ENCODE assay signal across 8 mouse cellular contexts in the genomic region with DNA sequence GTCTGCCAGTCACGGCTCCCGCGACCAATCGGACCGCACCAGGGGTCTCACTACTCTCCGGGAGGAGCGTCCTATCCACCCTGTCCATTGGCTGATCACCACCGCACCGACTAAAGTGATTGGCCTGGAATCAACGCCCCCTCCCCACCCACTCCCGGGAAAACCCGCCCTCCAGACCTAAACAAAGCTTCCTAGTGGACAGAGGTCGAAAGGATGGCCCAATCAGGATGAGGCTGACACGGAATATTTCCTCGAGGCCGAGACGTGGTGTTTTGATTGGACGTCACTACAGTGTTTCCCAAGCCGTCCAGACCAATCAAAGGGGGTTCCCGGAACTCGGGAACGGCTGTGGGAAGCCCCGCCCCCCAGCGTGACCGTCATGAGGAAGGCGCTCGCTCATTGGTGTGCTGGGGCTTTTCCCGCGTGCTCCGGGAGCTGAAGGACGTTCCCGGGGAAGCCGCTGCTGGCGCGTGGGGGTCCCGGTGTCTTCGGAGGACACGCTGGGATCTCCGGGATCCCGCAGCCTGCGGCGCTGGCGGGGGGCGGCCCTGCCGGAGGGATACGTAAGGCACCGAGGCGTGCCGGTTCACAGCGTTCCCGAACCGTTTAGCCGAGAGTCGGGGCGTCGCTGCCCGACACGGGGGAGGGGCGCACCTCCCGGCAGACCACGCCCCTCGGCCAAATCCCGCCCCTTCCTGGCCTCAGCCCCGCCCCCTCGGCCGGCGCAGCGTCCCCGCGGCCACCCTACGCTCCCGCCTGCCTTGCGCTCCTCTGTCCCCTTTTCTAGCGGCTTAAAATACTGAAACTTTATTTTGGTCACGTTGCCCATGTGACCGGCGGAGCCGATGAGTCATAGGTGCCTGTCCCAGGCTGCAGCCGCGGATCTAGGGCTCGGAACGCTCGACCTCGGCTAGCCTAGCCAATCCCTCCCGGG. TPM values are rescaled to one million over a fixed set of nuclear protein-coding genes. Genes with fewer than 3 reads are reported as not detected.
DNase-seq lines count a peak whose midpoint lies in the region; ATAC-seq and TF ChIP-seq lines count a peak whose summit lies in the region.

A gene (minus strand): TSS at position 71 of the 934 bp plus-strand sequence.

- H3K4me2 ChIP-seq in embryonic facial prominence, embryonic 14.5 days (ENCODE audit: low read depth, low read length), result peak within 1 kb of the TSS; percentile 85
- H3K4me2 ChIP-seq in limb, embryonic 13.5 days (replicated peaks), result peak within 1 kb of the TSS; percentile 88
- peak within 1 kb of the TSS; percentile 94 for H3K4me2 ChIP-seq in midbrain, embryonic 16.5 days (ENCODE audit: low read length)

- H3K36me3 ChIP-seq in embryonic facial prominence, embryonic 14.5 days (ENCODE audit: control insufficient read depth, insufficient read depth, low read length), result no peaks in the 10 kb centered on the region
- peaks cover 9% of the 10 kb centered on the region for H3K36me3 ChIP-seq in heart, adult 2 months (ENCODE audit: control insufficient read depth, insufficient read depth, low read length)
- H3K36me3 ChIP-seq in limb, embryonic 13.5 days, result peaks cover 5% of the 10 kb centered on the region; the same call in 1 of the 2 replicates
- no peaks in the 10 kb centered on the region for H3K36me3 ChIP-seq in midbrain, embryonic 16.5 days (ENCODE audit: control insufficient read depth, insufficient read depth, low read length)

- peaks cover 14% of the 10 kb centered on the region; the same call in 1 of the 2 replicates for H3K4me1 ChIP-seq in embryonic facial prominence, embryonic 14.5 days (ENCODE audit: control insufficient read depth, insufficient read depth, low read length)
- peaks cover 8% of the 10 kb centered on the region for H3K4me1 ChIP-seq in heart, adult 2 months (ENCODE audit: control insufficient read depth, insufficient read depth, low read length)
- H3K4me1 ChIP-seq in limb, embryonic 13.5 days, result peaks cover 22% of the 10 kb centered on the region
- H3K4me1 ChIP-seq in midbrain, embryonic 16.5 days (ENCODE audit: control insufficient read depth, insufficient read depth, low read length), result peaks cover 25% of the 10 kb centered on the region

- H3K9me3 ChIP-seq in embryonic facial prominence, embryonic 14.5 days (ENCODE audit: control insufficient read depth, low read length), result no peaks in the 10 kb centered on the region
- H3K9me3 ChIP-seq in limb, embryonic 13.5 days, result no peaks in the 10 kb centered on the region
- H3K9me3 ChIP-seq in midbrain, embryonic 16.5 days (replicated peaks; ENCODE audit: control insufficient read depth, low read length, poor library complexity, severe bottlenecking), result no peaks in the 10 kb centered on the region

- H3K4me3 ChIP-seq in embryonic facial prominence, embryonic 14.5 days (ENCODE audit: low read depth, low read length), result peak within 1 kb of the TSS; percentile 77
- peak within 1 kb of the TSS; percentile 76 for H3K4me3 ChIP-seq in heart, adult 2 months
- H3K4me3 ChIP-seq in limb, embryonic 13.5 days, result peak within 1 kb of the TSS; percentile 81
- H3K4me3 ChIP-seq in midbrain, embryonic 16.5 days (ENCODE audit: low read depth, low read length), result peak within 1 kb of the TSS; percentile 90

- peak; percentile 97 for ATAC-seq in embryonic facial prominence, embryonic 14.5 days (ENCODE audit: low read depth)
- ATAC-seq in limb, embryonic 13.5 days (ENCODE audit: low FRiP score, low read depth), result peak; percentile 97
- ATAC-seq in midbrain, embryonic 16.5 days, result peak; percentile 98

- peak; percentile 84 for TF ChIP-seq POLR2A in heart, adult 2 months (IDR thresholded peaks at IDR 0.05; ENCODE audit: insufficient read depth, low read depth, low read length)

- H3K27ac ChIP-seq in embryonic facial prominence, embryonic 14.5 days (replicated peaks; ENCODE audit: low read depth, low read length), result peak within 1 kb of the TSS; percentile 90
- peak within 1 kb of the TSS; percentile 97 for H3K27ac ChIP-seq in heart, adult 2 months
- peak within 1 kb of the TSS; percentile 86 for H3K27ac ChIP-seq in limb, embryonic 13.5 days
- peak within 1 kb of the TSS; percentile 91 for H3K27ac ChIP-seq in midbrain, embryonic 16.5 days (ENCODE audit: low read length)

- H3K27me3 ChIP-seq in embryonic facial prominence, embryonic 14.5 days (replicated peaks; ENCODE audit: control insufficient read depth, insufficient read depth, low read length), result no peaks in the 10 kb centered on the region
- H3K27me3 ChIP-seq in heart, adult 2 months (ENCODE audit: control insufficient read depth, insufficient read depth, low read length), result no peaks in the 10 kb centered on the region
- H3K27me3 ChIP-seq in limb, embryonic 13.5 days, result 0 out of 2 replicates have a peak, but pooled peaks cover 4% of the 10 kb centered on the region
- no peaks in the 10 kb centered on the region for H3K27me3 ChIP-seq in midbrain, embryonic 16.5 days (ENCODE audit: control insufficient read depth, insufficient read depth, low read depth, low read length)

- WGBS in embryonic facial prominence, embryonic 14.5 days, result under 1% methylated on average over 42 of the region's 85 CpGs
- under 1% methylated on average over 83 of the region's 85 CpGs for WGBS in heart, adult 2 months
- WGBS in limb, embryonic 13.5 days, result under 1% methylated on average over 78 of the region's 85 CpGs
- under 1% methylated on average over 85 of the region's 85 CpGs for WGBS in midbrain, embryonic 16.5 days

- DNase-seq in 3T3-L1 (ENCODE audit: low read depth, low spot score), result peak; percentile 100
- DNase-seq in adrenal gland, postnatal 4 days (ENCODE audit: low spot score in 2 of 2), result peak; percentile 99
- DNase-seq in embryonic facial prominence, embryonic 14.5 days (ENCODE audit: low spot score), result peak; percentile 100
- DNase-seq in heart, adult 2 months, result peak; percentile 100
- DNase-seq in kidney, adult 8-10 months, result peak; percentile 99 to 100
- peak; percentile 99 for DNase-seq in spleen, postnatal 10 days (ENCODE audit: low spot score in 2 of 2)

- peak; percentile 92 for TF ChIP-seq EP300 in heart, adult 2 months (IDR thresholded peaks at IDR 0.05; ENCODE audit: insufficient read depth, low read depth, low read length)

- peaks cover 2% of the 10 kb centered on the region; the same call in 1 of the 2 replicates for H3K79me2 ChIP-seq in heart, adult 2 months (replicated peaks; ENCODE audit: control insufficient read depth, insufficient read depth, low read length)

- no peak for TF ChIP-seq CTCF in heart, adult 2 months (IDR thresholded peaks at IDR 0.05)

- intact Hi-C loops in heart, adult 2 months (cut with DNase I), result loop anchor here (2.0 kb wide), 2 partner anchors 37 to 59 kb away; no protein-coding TSS in a partner anchor

- H3K9ac ChIP-seq in embryonic facial prominence, embryonic 14.5 days (ENCODE audit: low read depth, low read length), result peak within 1 kb of the TSS; percentile 81
- H3K9ac ChIP-seq in heart, adult 2 months (ENCODE audit: low read depth, low read length), result peak within 1 kb of the TSS; percentile 97
- peak within 1 kb of the TSS; percentile 87 for H3K9ac ChIP-seq in limb, embryonic 13.5 days
- peak within 1 kb of the TSS; percentile 81 for H3K9ac ChIP-seq in midbrain, embryonic 16.5 days (ENCODE audit: low read depth, low read length)

RNA-seq across cellular contexts. Expression of the gene that starts here (rescaled TPM):
- total RNA-seq in adrenal gland, postnatal 4 days (2021), result 10 to 100 TPM; 51.1 to 60.0 TPM
- polyA plus RNA-seq in embryonic facial prominence, embryonic 14.5 days (2014; fragmentation: Nextera tagmentation; extraction: Ambion mirVana), result 77.3 and 88.0 TPM in 2 replicates
- total RNA-seq in heart, adult 2 months (2021), result 100 to 1,000 TPM; 208 to 234 TPM
- polyA plus RNA-seq in heart, adult 2 months (2012; rRNA removed), result 39.4 and 75.3 TPM in 2 replicates
- 93.5 and 112 TPM in 2 replicates for polyA plus RNA-seq in limb, embryonic 13.5 days (2015; fragmentation: Nextera tagmentation; extraction: Ambion mirVana)
- polyA plus RNA-seq in midbrain, embryonic 16.5 days (2015; fragmentation: Nextera tagmentation; extraction: Ambion mirVana), result 155 and 159 TPM in 2 replicates

Comparison
In these comparisons a context has a peak if more than half of its experiments do, and no peak if none do; other contexts are left out.
1. Peak in every context shown above with its lines: DNase-seq, ATAC-seq, H3K4me3 ChIP-seq and H3K27ac ChIP-seq.